Mouse (Mus musculus): ENCODE data around the gene Mon1a. TPM values are rescaled to one million over a fixed set of nuclear protein-coding genes. Genes with fewer than 3 reads are reported as not detected.

Mon1a gene
- total RNA-seq (2014; fragmentation: Nextera tagmentation) (6.1 and 9.3 TPM in 2 replicates), total RNA-seq (2017) (16.5 and 19.5 TPM in 2 replicates)

- peak; percentile 96 for ATAC-seq (replicated peaks; ENCODE audit: poor library complexity, severe bottlenecking)
Observed at GRCm38 (mm10) chr9:107887804-107888266, at the start of gene Mon1a. Gene Mon1a, plus strand, starts transcription at chr9:107888151.

- no peak for ATAC-seq (replicated peaks; ENCODE audit: poor library complexity, severe bottlenecking)
Observed at GRCm38 (mm10) chr9:107838869-107839268, 49.1 kb upstream of the Mon1a start.

- ATAC-seq (replicated peaks; ENCODE audit: poor library complexity, severe bottlenecking), result no peak
Observed at GRCm38 (mm10) chr9:107842709-107843108, 45.2 kb upstream of the Mon1a start.

- ATAC-seq (replicated peaks; ENCODE audit: poor library complexity, severe bottlenecking), result no peak
Observed at GRCm38 (mm10) chr9:107848922-107849321, 39.0 kb upstream of the Mon1a start.

GRCm38 (mm10) chr9:107858343-107858742, 29.6 kb upstream of the Mon1a start:
- no peak for ATAC-seq (replicated peaks; ENCODE audit: poor library complexity, severe bottlenecking)

GRCm38 (mm10) chr9:107864493-107864892, 23.5 kb upstream of the Mon1a start:
- no peak for ATAC-seq (replicated peaks; ENCODE audit: poor library complexity, severe bottlenecking)

GRCm38 (mm10) chr9:107866081-107866480, 21.9 kb upstream of the Mon1a start:
- ATAC-seq (replicated peaks; ENCODE audit: poor library complexity, severe bottlenecking), result no peak

- peak; percentile 96 for ATAC-seq (replicated peaks; ENCODE audit: poor library complexity, severe bottlenecking)
Observed at GRCm38 (mm10) chr9:107872350-107873098, 15.4 kb upstream of the Mon1a start.

GRCm38 (mm10) chr9:107873137-107873536, 14.8 kb upstream of the Mon1a start, which contains the start of gene Rbm6:
Gene Rbm6, minus strand, starts transcription at chr9:107873237.
- no peak for ATAC-seq (replicated peaks; ENCODE audit: poor library complexity, severe bottlenecking)

- ATAC-seq (replicated peaks; ENCODE audit: poor library complexity, severe bottlenecking), result no peak
Observed at GRCm38 (mm10) chr9:107880411-107880810, 7.5 kb upstream of the Mon1a start.

GRCm38 (mm10) chr9:107888267-107888850, 408 bp downstream of the Mon1a start:
- ATAC-seq (replicated peaks; ENCODE audit: poor library complexity, severe bottlenecking), result peak; percentile 65

- no peak for ATAC-seq (replicated peaks; ENCODE audit: poor library complexity, severe bottlenecking)
Observed at GRCm38 (mm10) chr9:107890260-107890659, 2.3 kb downstream of the Mon1a start.

- ATAC-seq (replicated peaks; ENCODE audit: poor library complexity, severe bottlenecking), result no peak
Observed at GRCm38 (mm10) chr9:107891023-107891422, 3.1 kb downstream of the Mon1a start.

GRCm38 (mm10) chr9:107898563-107898962, 10.6 kb downstream of the Mon1a start:
- no peak for ATAC-seq (replicated peaks; ENCODE audit: poor library complexity, severe bottlenecking)

- ATAC-seq (replicated peaks; ENCODE audit: poor library complexity, severe bottlenecking), result no peak
Observed at GRCm38 (mm10) chr9:107899855-107900254, 11.9 kb downstream of the Mon1a start.

GRCm38 (mm10) chr9:107900840-107901626, 13.1 kb downstream of the Mon1a start:
- peak; percentile 61 for ATAC-seq (replicated peaks; ENCODE audit: poor library complexity, severe bottlenecking)

- no peak for ATAC-seq (replicated peaks; ENCODE audit: poor library complexity, severe bottlenecking)
Observed at GRCm38 (mm10) chr9:107901627-107901914, 13.6 kb downstream of the Mon1a start.

GRCm38 (mm10) chr9:107904726-107905125, 16.8 kb downstream of the Mon1a start:
- ATAC-seq (replicated peaks; ENCODE audit: poor library complexity, severe bottlenecking), result peak; percentile 74

- peak; percentile 36 for ATAC-seq (replicated peaks; ENCODE audit: poor library complexity, severe bottlenecking)
Observed at GRCm38 (mm10) chr9:107906252-107906966, 18.5 kb downstream of the Mon1a start, which contains the start of gene Mst1r. Gene Mst1r, plus strand, starts transcription at chr9:107906873.

All from granulocyte monocyte progenitor cell, adult 5-6 weeks (primary cell).